In the genomic region with DNA sequence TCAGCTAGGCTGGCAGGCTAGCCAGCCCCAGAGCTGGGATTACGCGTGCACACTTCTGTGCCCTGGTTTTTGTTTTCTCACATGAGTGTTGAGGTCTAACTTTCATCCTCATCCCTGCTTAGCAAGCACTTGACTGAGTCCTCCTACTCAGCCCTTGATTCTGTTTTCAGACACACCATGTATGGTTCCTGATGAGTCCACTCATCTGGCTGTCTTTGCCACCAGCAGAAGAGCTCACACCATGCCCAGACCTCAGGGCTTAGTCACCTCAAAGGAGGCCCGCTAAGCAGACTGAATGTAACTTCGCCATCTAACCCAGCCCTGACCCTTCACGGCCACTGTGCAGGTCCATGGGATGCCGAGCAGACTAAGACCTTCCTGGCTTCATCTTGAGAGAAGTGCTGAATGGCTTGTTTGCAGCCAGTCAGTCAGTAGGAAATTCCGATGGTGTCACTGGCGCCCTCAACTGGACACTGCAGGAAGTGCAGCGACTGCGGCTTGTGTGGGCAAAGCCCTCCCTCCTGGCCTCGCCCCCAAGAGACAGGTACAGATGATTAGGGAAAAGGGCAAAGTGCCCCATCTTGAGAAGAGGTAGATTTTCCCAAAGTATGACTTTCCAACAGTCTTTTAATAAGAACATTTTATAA, we compare ENCODE assay signal across 9 mouse cellular contexts.
DNase-seq lines count a peak whose midpoint lies in the region; ATAC-seq and TF ChIP-seq lines count a peak whose summit lies in the region.
"Had no signal": no experiment of that assay in that cellular context is flagged by ENCODE, and none has a peak within 500 bp of the region (broad histone marks: within the 10 kb centered on the region; RNA-seq: fewer than 3 reads in every experiment).

No protein-coding gene starts in this region.

- no peak overlapping the region for H3K4me3 ChIP-seq in midbrain, embryonic 14.5 days (replicated peaks; ENCODE audit: low read depth, low read length)
- H3K4me3 ChIP-seq in midbrain, embryonic 16.5 days (ENCODE audit: low read depth, low read length): no peak overlapping the region
- no peak overlapping the region for H3K4me3 ChIP-seq in hindbrain, postnatal 0 days (ENCODE audit: low read length)
- H3K4me3 ChIP-seq: embryonic facial prominence, embryonic 15.5 days had no signal

- ATAC-seq in midbrain, embryonic 14.5 days (ENCODE audit: low FRiP score, low TSS enrichment): no peak
- no peak for ATAC-seq in midbrain, embryonic 16.5 days
- peak; percentile 46; the same call in 1 of the 2 replicates for ATAC-seq in hindbrain, postnatal 0 days

- DNase-seq in midbrain, embryonic 14.5 days: peak; percentile 66
- peak; percentile 63 for DNase-seq in c-Kit-positive CD71-positive TER-119-positive erythroid progenitor cells, embryonic 14.5 days (ENCODE audit: low spot score)
- DNase-seq in forelimb bud, embryonic 11.5 days (ENCODE audit: low read depth, low spot score): peak; percentile 59
- peak; percentile 74 for DNase-seq in hindbrain, postnatal 0 days (ENCODE audit: low spot score)
- peak; percentile 73 to 78 for DNase-seq in left cerebral cortex, postnatal 25 days (ENCODE audit: low spot score in 2 of 2)
- DNase-seq in monocyte, adult 2 months (ENCODE audit: low read depth in 1 of 2, low spot score in 2 of 2): peak; percentile 30 to 52
- DNase-seq in testis, postnatal 10 days (ENCODE audit: low spot score): peak; percentile 84

- H3K36me3 ChIP-seq in midbrain, embryonic 14.5 days (ENCODE audit: control insufficient read depth, insufficient read depth, low read length): no peaks in the 10 kb centered on the region
- H3K36me3 ChIP-seq in midbrain, embryonic 16.5 days (ENCODE audit: control insufficient read depth, insufficient read depth, low read length): no peaks in the 10 kb centered on the region
- no peaks in the 10 kb centered on the region for H3K36me3 ChIP-seq in hindbrain, postnatal 0 days (ENCODE audit: insufficient read depth, low read length)
- H3K36me3 ChIP-seq: embryonic facial prominence, embryonic 15.5 days had no signal

- TF ChIP-seq CTCF in hindbrain, postnatal 0 days (IDR thresholded peaks at IDR 0.05; ENCODE audit: low read depth): peak; percentile 92

- no peaks in the 10 kb centered on the region for H3K27me3 ChIP-seq in midbrain, embryonic 14.5 days (ENCODE audit: control insufficient read depth, insufficient read depth, low read length)
- H3K27me3 ChIP-seq in midbrain, embryonic 16.5 days (ENCODE audit: control insufficient read depth, insufficient read depth, low read depth, low read length): no peaks in the 10 kb centered on the region
- no peaks in the 10 kb centered on the region for H3K27me3 ChIP-seq in hindbrain, postnatal 0 days (ENCODE audit: insufficient read depth, low read length)
- H3K27me3 ChIP-seq: embryonic facial prominence, embryonic 15.5 days had no signal

- H3K27ac ChIP-seq in midbrain, embryonic 14.5 days (replicated peaks; ENCODE audit: low read depth, low read length): no peak overlapping the region
- no peak overlapping the region for H3K27ac ChIP-seq in midbrain, embryonic 16.5 days (ENCODE audit: low read length)
- H3K27ac ChIP-seq in hindbrain, postnatal 0 days: no peak overlapping the region
- H3K27ac ChIP-seq: embryonic facial prominence, embryonic 15.5 days had no signal

- no peak overlapping the region for H3K9ac ChIP-seq in midbrain, embryonic 14.5 days (replicated peaks; ENCODE audit: low read length)
- H3K9ac ChIP-seq in midbrain, embryonic 16.5 days (ENCODE audit: low read depth, low read length): no peak overlapping the region
- H3K9ac ChIP-seq in hindbrain, postnatal 0 days (replicated peaks; ENCODE audit: low read length): no peak overlapping the region
- H3K9ac ChIP-seq: embryonic facial prominence, embryonic 15.5 days had no signal

- no peaks in the 10 kb centered on the region for H3K9me3 ChIP-seq in midbrain, embryonic 14.5 days (ENCODE audit: control insufficient read depth, low read length)
- no peaks in the 10 kb centered on the region for H3K9me3 ChIP-seq in midbrain, embryonic 16.5 days (replicated peaks; ENCODE audit: control insufficient read depth, low read length, poor library complexity, severe bottlenecking)
- H3K9me3 ChIP-seq in hindbrain, postnatal 0 days (ENCODE audit: low read length): no peaks in the 10 kb centered on the region
- H3K9me3 ChIP-seq: embryonic facial prominence, embryonic 15.5 days had no signal

- 50% methylated on average over 11 of the region's 11 CpGs for WGBS in midbrain, embryonic 14.5 days
- 56% methylated on average over 11 of the region's 11 CpGs for WGBS in midbrain, embryonic 16.5 days
- WGBS in hindbrain, postnatal 0 days: 48% methylated on average over 11 of the region's 11 CpGs

- no peak overlapping the region for H3K4me2 ChIP-seq in midbrain, embryonic 14.5 days (ENCODE audit: low read length)
- no peak overlapping the region for H3K4me2 ChIP-seq in midbrain, embryonic 16.5 days (ENCODE audit: low read length)
- H3K4me2 ChIP-seq in hindbrain, postnatal 0 days (ENCODE audit: low read depth, low read length): no peak overlapping the region
- H3K4me2 ChIP-seq: embryonic facial prominence, embryonic 15.5 days had no signal

- intact Hi-C loops in left cerebral cortex, postnatal 25 days (cut with DNase I): loop anchor here (2.0 to 5.0 kb wide), 2 partner anchors 211 to 291 kb away; partner anchors contain the start of gene Chst11

- H3K4me1 ChIP-seq in midbrain, embryonic 14.5 days (ENCODE audit: control insufficient read depth, insufficient read depth, low read length): no peaks in the 10 kb centered on the region
- peaks cover 3% of the 10 kb centered on the region; the same call in 1 of the 2 replicates for H3K4me1 ChIP-seq in midbrain, embryonic 16.5 days (ENCODE audit: control insufficient read depth, insufficient read depth, low read length)
- H3K4me1 ChIP-seq in hindbrain, postnatal 0 days (ENCODE audit: insufficient read depth, low read length): no peaks in the 10 kb centered on the region
